Mouse (Mus musculus): ENCODE measurements at regions not wholly inside any gene's neighbourhood (a gene's known extent, or its start where the extent isn't known, plus 50 kb on each side); places are given as distances from the start of the nearest gene placed in this dataset.

GRCm38 (mm10) chr14:12876417-12877336 lies 53.8 kb upstream of the Cadps start:
- intact Hi-C loops (cut with DNase I): no loop called here
- no peak for DNase-seq

All from heart, postnatal 14 days (tissue).